Mouse (Mus musculus): ENCODE measurements at regions not wholly inside any gene's neighbourhood (a gene's known extent, or its start where the extent isn't known, plus 50 kb on each side); places are given as distances from the start of the nearest gene placed in this dataset.

DNA sequence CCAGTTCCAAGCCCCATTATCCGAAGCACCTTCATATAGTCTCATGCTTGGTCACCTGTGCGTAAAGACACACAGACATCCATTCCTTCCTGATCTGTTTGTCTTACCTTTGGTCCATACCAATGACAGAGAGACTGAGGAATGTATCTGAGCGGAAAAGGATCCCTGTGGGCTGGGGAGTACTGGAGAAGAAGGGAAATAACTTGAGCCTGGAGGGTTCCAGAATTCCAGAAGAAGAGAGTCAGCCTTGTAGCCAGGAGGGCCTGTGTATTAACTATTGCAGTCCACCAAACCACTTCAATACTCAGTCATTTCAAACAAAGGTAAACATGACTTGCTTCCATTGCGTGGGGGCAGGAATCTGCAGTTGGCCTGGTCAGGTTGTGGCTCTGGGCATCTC, 51.0 kb upstream of the Rybp start:
- Histone ChIP-seq H3K36me3 (ENCODE audit: control insufficient read depth in 1 of 2, insufficient read depth in 2 of 2, low read length in 2 of 2) (no peaks in the 10 kb centered on the region), H3K4me3 (ENCODE audit: control insufficient read depth in 1 of 2, insufficient read depth in 1 of 2, low read depth in 2 of 2, low read length in 2 of 2) (no peak overlapping the region), H3K9ac (ENCODE audit: control insufficient read depth, low read depth, low read length, poor library complexity, severe bottlenecking) (no peak overlapping the region), H3K79me2 (ENCODE audit: control insufficient read depth, insufficient read depth, low read length, poor library complexity) (no peaks in the 10 kb centered on the region), H3K9me3 (replicated peaks; ENCODE audit: insufficient read depth, low read length) (no peaks in the 10 kb centered on the region), H3K4me1 (ENCODE audit: control insufficient read depth in 1 of 2, insufficient read depth in 2 of 2, low read length in 2 of 2) (no peaks in the 10 kb centered on the region), H3K27me3 (ENCODE audit: control insufficient read depth in 1 of 2, insufficient read depth in 2 of 2, low read length in 2 of 2) (no peaks in the 10 kb centered on the region), H3K27ac (ENCODE audit: control insufficient read depth, low read depth, low read length) (no peak overlapping the region)
- no peak for DNase-seq (ENCODE audit: low read depth, low spot score)
- TF ChIP-seq BHLHE40 (IDR thresholded peaks at IDR 0.05; ENCODE audit: borderline replicate concordance, low read depth, low read length) = no peak
- TF ChIP-seq TBP (IDR thresholded peaks at IDR 0.05; ENCODE audit: low read depth, low read length) = no peak
- no peak for TF ChIP-seq EP300 (IDR thresholded peaks at IDR 0.05; ENCODE audit: low read depth in 1 of 2, low read length in 2 of 2)
- no peak for TF ChIP-seq SIN3A (IDR thresholded peaks at IDR 0.05; ENCODE audit: low read length)
- TF ChIP-seq ZKSCAN1 (IDR thresholded peaks at IDR 0.05; ENCODE audit: low read depth, low read length) = no peak
- TF ChIP-seq MAZ (IDR thresholded peaks at IDR 0.05; ENCODE audit: low read depth, low read length) = no peak
- no peak for TF ChIP-seq GABPA (IDR thresholded peaks at IDR 0.05; ENCODE audit: low read depth, low read length)
- TF ChIP-seq E2F4 (IDR thresholded peaks at IDR 0.05; ENCODE audit: borderline replicate concordance, low read depth, low read length) = no peak
- no peak for TF ChIP-seq CTCF (IDR thresholded peaks at IDR 0.05 in 2 of 3, conservative IDR thresholded peaks at IDR 0.05 in 1 of 3; ENCODE audit: control insufficient read depth in 1 of 3, insufficient read depth in 1 of 3, low read depth in 2 of 3, low read length in 3 of 3, poor library complexity in 1 of 3, severe bottlenecking in 1 of 3)
- no peak for TF ChIP-seq NRF1 (IDR thresholded peaks at IDR 0.05; ENCODE audit: insufficient read depth, low read depth, low read length, poor library complexity, severe bottlenecking)
- TF ChIP-seq GATA1 (IDR thresholded peaks at IDR 0.05; ENCODE audit: low read depth, low read length) = no peak
- TF ChIP-seq ZMIZ1 (IDR thresholded peaks at IDR 0.05; ENCODE audit: low read depth, low read length) = no peak

All from MEL (cell line).